Mouse (Mus musculus) limb, embryonic 10.5 days (tissue): ENCODE measurements at regions not wholly inside any gene's neighbourhood (a gene's known extent, or its start where the extent isn't known, plus 50 kb on each side); places are given as distances from the start of the nearest gene placed in this dataset.

ENCODE experiments used
- DNase-seq: peaks from one replicate; pipeline ENCODE4 v3.0.0-alpha.2; 2017; ENCODE audit warnings: low spot score
- H3K27ac ChIP-seq: fragments of 300-500 bp; sonication (generic); 2 replicates; pipeline ENCODE4 v1.5.1; 2016; ENCODE audit warnings: mild to moderate bottlenecking
- H3K27me3 ChIP-seq: fragments of 300-500 bp; sonication (generic); 2 replicates; pipeline ENCODE4 v1.6.1; 2016; ENCODE audit warnings: low read depth, mild to moderate bottlenecking; ENCODE audit not compliant: poor library complexity, severe bottlenecking
- H3K36me3 ChIP-seq: fragments of 300-500 bp; sonication (generic); 2 replicates; pipeline ENCODE4 v1.6.1; 2016; ENCODE audit warnings: mild to moderate bottlenecking, moderate library complexity
- H3K4me1 ChIP-seq: fragments of 300-500 bp; sonication (generic); 2 replicates; pipeline ENCODE4 v1.6.1; 2016
- H3K4me3 ChIP-seq: fragments of 300-500 bp; sonication (generic); 2 replicates; pipeline ENCODE4 v1.5.1; 2016; ENCODE audit warnings: mild to moderate bottlenecking, moderate library complexity
- H3K9me3 ChIP-seq: fragments of 300-500 bp; sonication (generic); replicated peaks from 2 replicates; pipeline ENCODE4 v1.6.1; 2016; ENCODE audit warnings: mild to moderate bottlenecking
- WGBS: fragments of 180-500 bp; shearing (Covaris S2); methylation state at CpG from one replicate; pipeline ENCODE4 v1.1.7; 2016; 5-methylcytosine and 5-hydroxymethylcytosine counted together

GRCm38 (mm10) chr1:81927721-81928120 is 305.2 kb upstream of the Gm9747 start:
- no peaks in the 10 kb centered on the region for H3K9me3 ChIP-seq
- H3K27ac ChIP-seq: no peak overlapping the region
- WGBS: 94% methylated on average over 5 of the region's 5 CpGs
- no peaks in the 10 kb centered on the region for H3K27me3 ChIP-seq
- no peak overlapping the region for H3K4me3 ChIP-seq
- H3K4me1 ChIP-seq: no peaks in the 10 kb centered on the region
- no peaks in the 10 kb centered on the region for H3K36me3 ChIP-seq
- DNase-seq: no peak

DNA sequence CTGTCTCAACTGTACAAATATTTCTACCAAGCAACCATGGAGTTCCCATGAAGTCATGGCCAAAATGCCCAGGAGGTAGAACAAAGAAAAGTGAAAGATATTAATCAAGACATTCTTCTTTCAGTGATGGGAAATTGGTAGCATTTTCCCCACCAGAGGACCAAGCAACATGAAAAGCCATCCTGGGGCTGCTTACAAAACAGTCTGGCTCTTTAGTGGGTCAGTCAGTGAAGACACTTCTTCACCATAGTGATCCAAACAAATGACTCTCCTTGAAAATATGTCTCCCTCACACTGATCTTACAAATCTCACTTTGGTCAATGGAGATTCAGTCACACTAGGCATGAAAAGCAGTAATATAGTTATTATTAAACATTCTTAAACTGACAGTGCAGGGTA is 299.8 kb upstream of the Gm9747 start:
- no peak for DNase-seq
- H3K4me3 ChIP-seq: no peak overlapping the region

GRCm38 (mm10) chr1:81945236-81945635 is 287.7 kb upstream of the Gm9747 start:
- Histone ChIP-seq H3K4me3 (no peak overlapping the region), H3K9me3 (no peaks in the 10 kb centered on the region), H3K4me1 (no peaks in the 10 kb centered on the region), H3K36me3 (no peaks in the 10 kb centered on the region), H3K27me3 (no peaks in the 10 kb centered on the region), H3K27ac (no peak overlapping the region)
- 87% methylated on average over 5 of the region's 5 CpGs for WGBS
- DNase-seq: no peak

More for the DNA sequence above, 299.8 kb upstream of the Gm9747 start:
- H3K9me3 ChIP-seq: no peaks in the 10 kb centered on the region
- no peaks in the 10 kb centered on the region for H3K27me3 ChIP-seq
- no peaks in the 10 kb centered on the region for H3K36me3 ChIP-seq
- H3K27ac ChIP-seq: no peak overlapping the region
- H3K4me1 ChIP-seq: no peaks in the 10 kb centered on the region

DNA sequence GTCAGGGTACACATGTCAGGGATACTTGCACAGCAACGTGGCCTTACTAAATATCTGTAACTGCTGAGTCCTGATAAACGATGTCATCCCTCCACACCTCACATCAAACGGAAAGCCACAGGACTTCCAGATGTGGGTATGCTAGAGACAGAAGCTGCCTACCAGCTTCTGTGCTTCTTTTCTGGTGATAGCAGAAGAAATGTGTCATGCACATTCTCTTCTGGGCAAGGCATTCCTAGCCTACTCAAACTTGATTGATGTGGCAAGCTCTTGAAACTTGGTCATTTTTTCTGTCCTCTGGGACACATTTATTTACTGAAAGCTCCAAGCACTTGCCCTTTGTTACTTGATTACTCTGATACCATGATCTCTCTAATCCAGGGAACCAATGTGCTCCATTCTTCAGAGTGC is 282.8 kb upstream of the Gm9747 start:
- no peaks in the 10 kb centered on the region for H3K27me3 ChIP-seq
- no peaks in the 10 kb centered on the region for H3K36me3 ChIP-seq
- no peak for DNase-seq
- H3K4me3 ChIP-seq: no peak overlapping the region
- WGBS: 24% methylated on average over 3 of the region's 3 CpGs
- H3K9me3 ChIP-seq: no peaks in the 10 kb centered on the region
- H3K4me1 ChIP-seq: peaks cover 11% of the 10 kb centered on the region; the same call in 1 of the 2 replicates
- no peak overlapping the region for H3K27ac ChIP-seq

DNA sequence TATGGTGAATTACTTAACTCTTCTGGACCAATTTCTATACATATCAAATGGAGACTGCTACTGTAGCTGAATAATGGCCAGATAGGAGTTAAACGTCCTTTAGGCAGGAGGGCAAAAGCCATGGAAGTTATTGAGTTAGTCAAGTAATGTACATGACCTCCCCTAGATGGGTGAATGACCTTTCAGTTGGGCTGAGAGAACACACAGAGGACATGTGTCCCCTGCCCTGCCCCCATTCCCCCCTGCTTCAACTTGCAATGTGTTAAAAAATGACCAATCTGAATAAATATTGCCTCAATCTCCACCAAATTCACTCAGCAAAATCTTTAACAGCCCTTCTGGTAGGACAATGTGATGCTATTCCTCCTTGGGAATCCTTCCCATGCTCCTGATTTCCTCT is 282.1 kb upstream of the Gm9747 start:
- Histone ChIP-seq H3K9me3 (no peaks in the 10 kb centered on the region), H3K36me3 (no peaks in the 10 kb centered on the region), H3K27me3 (no peaks in the 10 kb centered on the region), H3K4me3 (no peak overlapping the region), H3K4me1 (peaks cover 11% of the 10 kb centered on the region; the same call in 1 of the 2 replicates), H3K27ac (no peak overlapping the region)
- 63% methylated on average over 1 of the region's 1 CpGs for whole genome bisulfite sequencing
- DNase-seq: no peak

GRCm38 (mm10) chr1:81951493-81952011 is 281.4 kb upstream of the Gm9747 start:
- DNase-seq: no peak
- Histone ChIP-seq H3K9me3 (no peaks in the 10 kb centered on the region), H3K27ac (no peak overlapping the region), H3K4me1 (peaks cover 11% of the 10 kb centered on the region; the same call in 1 of the 2 replicates), H3K36me3 (no peaks in the 10 kb centered on the region), H3K27me3 (no peaks in the 10 kb centered on the region), H3K4me3 (no peak overlapping the region)
- WGBS: 90% methylated on average over 4 of the region's 4 CpGs

- no peaks in the 10 kb centered on the region for H3K36me3 ChIP-seq
Measured at GRCm38 (mm10) chr1:81952095-81952494, 280.8 kb upstream of the Gm9747 start.

GRCm38 (mm10) chr1:81954507-81954906 is 278.4 kb upstream of the Gm9747 start:
- no peak overlapping the region for H3K27ac ChIP-seq
- H3K36me3 ChIP-seq: no peaks in the 10 kb centered on the region
- peaks cover 11% of the 10 kb centered on the region; the same call in 1 of the 2 replicates for H3K4me1 ChIP-seq
- no peaks in the 10 kb centered on the region for H3K27me3 ChIP-seq
- H3K4me3 ChIP-seq: no peak overlapping the region
- H3K9me3 ChIP-seq: no peaks in the 10 kb centered on the region
- 87% methylated on average over 2 of the region's 2 CpGs for WGBS
- DNase-seq: no peak

More at GRCm38 (mm10) chr1:81952095-81952494, 280.8 kb upstream of the Gm9747 start:
- Histone ChIP-seq H3K4me3 (no peak overlapping the region), H3K9me3 (no peaks in the 10 kb centered on the region), H3K4me1 (peaks cover 11% of the 10 kb centered on the region; the same call in 1 of the 2 replicates), H3K27ac (no peak overlapping the region), H3K27me3 (no peaks in the 10 kb centered on the region)
- no peak for DNase-seq
- WGBS: 83% methylated on average over 3 of the region's 3 CpGs

GRCm38 (mm10) chr1:81967062-81967461 is 265.9 kb upstream of the Gm9747 start:
- Histone ChIP-seq H3K9me3 (no peaks in the 10 kb centered on the region), H3K27me3 (no peaks in the 10 kb centered on the region), H3K4me3 (no peak overlapping the region), H3K36me3 (no peaks in the 10 kb centered on the region), H3K4me1 (peaks cover 6% of the 10 kb centered on the region; the same call in 1 of the 2 replicates), H3K27ac (no peak overlapping the region)
- no peak for DNase-seq
- WGBS: 98% methylated on average over 1 of the region's 1 CpGs

GRCm38 (mm10) chr1:81967746-81968295 is 265.1 kb upstream of the Gm9747 start:
- H3K4me1 ChIP-seq: no peaks in the 10 kb centered on the region
- no peaks in the 10 kb centered on the region for H3K36me3 ChIP-seq
- H3K27ac ChIP-seq: no peak overlapping the region
- no peak for DNase-seq
- WGBS: 93% methylated on average over 1 of the region's 1 CpGs
- no peaks in the 10 kb centered on the region for H3K27me3 ChIP-seq
- no peaks in the 10 kb centered on the region for H3K9me3 ChIP-seq
- no peak overlapping the region for H3K4me3 ChIP-seq

GRCm38 (mm10) chr1:81972575-81972974 is 260.3 kb upstream of the Gm9747 start:
- Histone ChIP-seq H3K4me3 (no peak overlapping the region), H3K9me3 (no peaks in the 10 kb centered on the region), H3K27me3 (no peaks in the 10 kb centered on the region), H3K4me1 (no peaks in the 10 kb centered on the region), H3K36me3 (no peaks in the 10 kb centered on the region), H3K27ac (no peak overlapping the region)
- DNase-seq: no peak
- 83% methylated on average over 5 of the region's 5 CpGs for WGBS

GRCm38 (mm10) chr1:81973481-81973880 is 259.4 kb upstream of the Gm9747 start:
- Histone ChIP-seq H3K9me3 (no peaks in the 10 kb centered on the region), H3K36me3 (no peaks in the 10 kb centered on the region), H3K4me1 (no peaks in the 10 kb centered on the region), H3K4me3 (no peak overlapping the region), H3K27ac (no peak overlapping the region), H3K27me3 (no peaks in the 10 kb centered on the region)
- no peak for DNase-seq
- WGBS: 93% methylated on average over 4 of the region's 4 CpGs

DNA sequence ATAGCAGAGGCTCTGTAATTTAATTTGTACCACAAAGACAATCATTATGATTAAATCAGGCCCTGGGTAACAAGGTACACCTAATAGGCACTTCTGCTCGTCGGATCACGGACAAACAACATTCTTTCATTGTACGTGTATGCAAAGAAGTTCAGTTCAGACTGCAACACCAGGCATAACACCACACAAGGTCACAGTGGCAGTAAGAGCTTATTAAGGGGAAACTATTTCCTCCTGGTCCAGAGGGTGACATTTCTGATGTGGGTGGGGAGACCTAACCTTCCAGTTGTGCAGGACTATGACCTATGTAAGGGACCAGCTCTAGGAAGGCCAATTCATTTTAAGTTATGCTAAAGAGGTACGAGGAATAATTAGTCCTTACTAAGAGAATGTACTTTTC is 225.0 kb upstream of the Gm9747 start:
- WGBS: 87% methylated on average over 5 of the region's 5 CpGs
- H3K27ac ChIP-seq: no peak overlapping the region
- H3K9me3 ChIP-seq: no peaks in the 10 kb centered on the region
- peaks cover 5% of the 10 kb centered on the region for H3K4me1 ChIP-seq
- no peaks in the 10 kb centered on the region for H3K36me3 ChIP-seq
- H3K4me3 ChIP-seq: no peak overlapping the region
- no peaks in the 10 kb centered on the region for H3K27me3 ChIP-seq
- no peak for DNase-seq

DNA sequence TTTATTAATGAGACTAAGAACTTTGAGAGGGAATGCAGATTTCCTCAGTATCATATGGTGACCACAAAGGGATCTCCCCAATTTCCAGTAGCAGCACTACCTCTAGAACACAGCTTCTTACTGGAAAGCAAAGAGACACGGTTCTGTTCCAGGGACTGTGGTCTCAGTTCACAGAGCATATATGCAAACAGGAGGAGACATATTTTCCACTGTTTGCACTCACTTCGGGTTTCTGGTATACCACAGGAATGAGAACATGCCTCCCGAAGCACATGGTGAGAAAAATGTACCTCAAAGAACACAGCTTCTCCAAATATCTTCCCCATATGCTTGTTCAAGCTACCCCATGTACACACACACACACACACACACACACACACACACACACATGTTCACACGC is 224.1 kb upstream of the Gm9747 start:
- no peaks in the 10 kb centered on the region for H3K27me3 ChIP-seq
- peaks cover 5% of the 10 kb centered on the region for H3K4me1 ChIP-seq
- no peak for DNase-seq
- no peaks in the 10 kb centered on the region for H3K36me3 ChIP-seq
- WGBS: 84% methylated on average over 4 of the region's 4 CpGs
- H3K9me3 ChIP-seq: no peaks in the 10 kb centered on the region
- H3K27ac ChIP-seq: no peak overlapping the region
- no peak overlapping the region for H3K4me3 ChIP-seq
